Mouse (Mus musculus): ENCODE measurements around the gene Foxn2. TPM values are rescaled to one million over a fixed set of nuclear protein-coding genes. Genes with fewer than 3 reads are reported as not detected.
"Not testable (repeated sequence)": the region's sequence is repeated elsewhere in the genome, so short reads cannot be mapped to it uniquely, and the experiment has no call there.

Gene Foxn2
- polyA plus RNA-seq, 1 experiment from 2014 or later = 13.6 TPM

- Histone ChIP-seq H3K9me3 (ENCODE audit: low read length) (no peaks in the 10 kb centered on the region), H3K27ac (ENCODE audit: low read length) (0 out of 2 replicates have a peak overlapping the region, but pooled peaks have one; percentile 14), H3K4me1 (ENCODE audit: insufficient read depth, low read depth, low read length) (peaks cover 3% of the 10 kb centered on the region; the same call in 1 of the 2 replicates), H3K36me3 (ENCODE audit: insufficient read depth, low read length) (no peaks in the 10 kb centered on the region; the same call in 1 of the 2 replicates), H3K4me2 (replicated peaks; ENCODE audit: low read depth, low read length) (no peak overlapping the region), H3K4me3 (ENCODE audit: low read depth, low read length) (no peak overlapping the region), H3K9ac (replicated peaks; ENCODE audit: low read depth) (no peak overlapping the region), H3K27me3 (replicated peaks; ENCODE audit: insufficient read depth, low read length) (no peaks in the 10 kb centered on the region)
- 26% methylated on average over 2 of the region's 2 CpGs for WGBS
- no peak for DNase-seq (ENCODE audit: low spot score)
- TF ChIP-seq CTCF (IDR thresholded peaks at IDR 0.05) (no peak), EP300 (IDR thresholded peaks at IDR 0.05) (no peak)
- ATAC-seq = no peak
Observed at GRCm38 (mm10) chr17:88459516-88459915, 19.0 kb downstream of the Foxn2 start.

GRCm38 (mm10) chr17:88459916-88460901 lies 19.7 kb downstream of the Foxn2 start:
- Histone ChIP-seq H3K9ac (replicated peaks; ENCODE audit: low read depth) (no peak overlapping the region), H3K9me3 (ENCODE audit: low read length) (no peaks in the 10 kb centered on the region), H3K4me3 (ENCODE audit: low read depth, low read length) (no peak overlapping the region), H3K27ac (ENCODE audit: low read length) (peak overlapping the region; percentile 14; the same call in 1 of the 2 replicates), H3K27me3 (replicated peaks; ENCODE audit: insufficient read depth, low read length) (no peaks in the 10 kb centered on the region), H3K36me3 (ENCODE audit: insufficient read depth, low read length) (no peaks in the 10 kb centered on the region; the same call in 1 of the 2 replicates), H3K4me1 (ENCODE audit: insufficient read depth, low read depth, low read length) (peaks cover 3% of the 10 kb centered on the region; the same call in 1 of the 2 replicates), H3K4me2 (replicated peaks; ENCODE audit: low read depth, low read length) (no peak overlapping the region)
- 40% methylated on average over 7 of the region's 7 CpGs for WGBS
- DNase-seq (ENCODE audit: low spot score) = peak; percentile 12
- no peak for ATAC-seq
- TF ChIP-seq EP300 (IDR thresholded peaks at IDR 0.05) (no peak), CTCF (IDR thresholded peaks at IDR 0.05) (no peak)

- no peaks in the 10 kb centered on the region; the same call in 1 of the 2 replicates for H3K36me3 ChIP-seq (ENCODE audit: insufficient read depth, low read length)
Observed at GRCm38 (mm10) chr17:88462658-88463057, 22.1 kb downstream of the Foxn2 start.

GRCm38 (mm10) chr17:88466591-88466990 lies 26.1 kb downstream of the Foxn2 start:
- Histone ChIP-seq H3K9me3 (ENCODE audit: low read length) (no peaks in the 10 kb centered on the region), H3K4me2 (replicated peaks; ENCODE audit: low read depth, low read length) (no peak overlapping the region), H3K4me3 (ENCODE audit: low read depth, low read length) (no peak overlapping the region), H3K27ac (ENCODE audit: low read length) (no peak overlapping the region), H3K4me1 (ENCODE audit: insufficient read depth, low read depth, low read length) (no peaks in the 10 kb centered on the region), H3K9ac (replicated peaks; ENCODE audit: low read depth) (no peak overlapping the region), H3K36me3 (ENCODE audit: insufficient read depth, low read length) (peaks cover 4% of the 10 kb centered on the region; the same call in 1 of the 2 replicates), H3K27me3 (replicated peaks; ENCODE audit: insufficient read depth, low read length) (no peaks in the 10 kb centered on the region)
- DNase-seq (ENCODE audit: low spot score) = no peak
- WGBS = 61% methylated on average over 1 of the region's 1 CpGs
- ATAC-seq = no peak
- TF ChIP-seq EP300 (IDR thresholded peaks at IDR 0.05) = no peak
- no peak for TF ChIP-seq CTCF (IDR thresholded peaks at IDR 0.05)

More at GRCm38 (mm10) chr17:88462658-88463057, 22.1 kb downstream of the Foxn2 start:
- Histone ChIP-seq H3K4me1 (ENCODE audit: insufficient read depth, low read depth, low read length) (peaks cover 3% of the 10 kb centered on the region; the same call in 1 of the 2 replicates), H3K4me3 (ENCODE audit: low read depth, low read length) (no peak overlapping the region), H3K27me3 (replicated peaks; ENCODE audit: insufficient read depth, low read length) (no peaks in the 10 kb centered on the region), H3K9me3 (ENCODE audit: low read length) (no peaks in the 10 kb centered on the region), H3K9ac (replicated peaks; ENCODE audit: low read depth) (no peak overlapping the region), H3K27ac (ENCODE audit: low read length) (no peak overlapping the region), H3K4me2 (replicated peaks; ENCODE audit: low read depth, low read length) (no peak overlapping the region)
- ATAC-seq (peak; percentile 54), DNase-seq (ENCODE audit: low spot score) (peak; percentile 68)
- WGBS = 43% methylated on average over 5 of the region's 5 CpGs
- TF ChIP-seq CTCF (IDR thresholded peaks at IDR 0.05) (no peak), EP300 (IDR thresholded peaks at IDR 0.05) (no peak)

- H3K4me3 ChIP-seq (ENCODE audit: low read depth, low read length) = no peak overlapping the region
- no peaks in the 10 kb centered on the region for H3K9me3 ChIP-seq (ENCODE audit: low read length)
- no peaks in the 10 kb centered on the region for H3K27me3 ChIP-seq (replicated peaks; ENCODE audit: insufficient read depth, low read length)
- DNase-seq (ENCODE audit: low spot score) = no peak
- no peak overlapping the region for H3K9ac ChIP-seq (replicated peaks; ENCODE audit: low read depth)
- peaks cover 4% of the 10 kb centered on the region; the same call in 1 of the 2 replicates for H3K36me3 ChIP-seq (ENCODE audit: insufficient read depth, low read length)
- 96% methylated on average over 6 of the region's 6 CpGs for WGBS
- ATAC-seq = no peak
- no peak overlapping the region for H3K4me2 ChIP-seq (replicated peaks; ENCODE audit: low read depth, low read length)
- H3K4me1 ChIP-seq (ENCODE audit: insufficient read depth, low read depth, low read length) = no peaks in the 10 kb centered on the region
- H3K27ac ChIP-seq (ENCODE audit: low read length) = no peak overlapping the region
- TF ChIP-seq EP300 (IDR thresholded peaks at IDR 0.05) (no peak), CTCF (IDR thresholded peaks at IDR 0.05) (no peak)
Observed at GRCm38 (mm10) chr17:88467696-88468095, 27.2 kb downstream of the Foxn2 start.

- not testable (repeated sequence) for DNase-seq (ENCODE audit: low spot score); H3K27me3 ChIP-seq (replicated peaks; ENCODE audit: insufficient read depth, low read length); H3K4me1 ChIP-seq (ENCODE audit: insufficient read depth, low read depth, low read length); H3K36me3 ChIP-seq (ENCODE audit: insufficient read depth, low read length); H3K9me3 ChIP-seq (ENCODE audit: low read length); H3K27ac ChIP-seq (ENCODE audit: low read length); H3K4me2 ChIP-seq (replicated peaks; ENCODE audit: low read depth, low read length); H3K4me3 ChIP-seq (ENCODE audit: low read depth, low read length); ATAC-seq; H3K9ac ChIP-seq (replicated peaks; ENCODE audit: low read depth)
- 98% methylated on average over 5 of the region's 5 CpGs for WGBS
Observed at GRCm38 (mm10) chr17:88468655-88469398, 28.3 kb downstream of the Foxn2 start.
